Mouse (Mus musculus): ENCODE data around the gene Foxa2.

Foxa2 gene

GRCm38 (mm10) chr2:148039351-148040235, 7.2 kb downstream of the Foxa2 start:
- DNase-seq (ENCODE audit: low read depth), result no peak

DNA sequence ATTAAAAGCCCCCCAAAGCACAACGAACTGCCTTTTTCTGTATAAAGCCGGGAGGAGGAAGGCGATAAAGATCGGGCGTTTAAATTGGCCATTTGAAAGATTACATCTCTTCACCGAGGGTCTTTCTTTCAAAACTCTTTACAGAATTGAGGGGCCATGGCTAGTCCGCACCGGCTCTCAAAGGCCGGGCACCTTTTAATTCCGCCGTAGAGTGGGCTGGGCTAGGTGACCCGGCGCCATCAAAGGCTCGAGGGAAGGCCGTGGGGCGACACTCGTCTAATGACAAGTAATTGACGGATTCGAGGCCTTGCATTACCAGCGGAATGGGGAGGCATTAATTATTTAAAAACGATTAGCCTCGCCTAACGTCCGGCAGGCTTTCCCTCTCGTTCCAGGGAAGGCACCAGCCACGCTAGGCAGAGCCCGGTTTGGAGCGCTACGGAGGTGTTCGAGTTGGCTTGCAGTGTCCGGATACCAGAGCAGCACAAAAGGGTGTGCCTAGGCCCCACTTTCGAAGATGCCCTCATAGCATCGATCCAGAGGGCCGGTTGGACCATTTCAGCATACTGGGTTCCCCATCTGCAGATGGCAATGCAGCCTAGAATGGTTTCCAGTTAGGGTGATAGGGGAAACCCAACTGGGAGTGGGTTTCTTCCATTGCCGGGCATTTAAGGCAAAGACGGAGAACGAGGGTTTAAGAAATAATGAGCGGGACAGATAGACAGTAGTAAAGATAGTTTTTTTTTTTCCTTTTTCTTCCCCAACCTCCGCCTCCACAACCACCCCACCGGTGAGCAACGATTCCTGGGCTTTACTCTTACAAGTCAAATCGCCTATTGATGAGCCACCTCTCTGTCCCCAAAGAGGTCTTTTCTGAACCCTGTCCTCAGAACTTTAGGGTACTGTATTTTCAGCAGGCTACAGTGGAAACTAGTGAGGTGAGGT, 8.1 kb downstream of the Foxa2 start:
- DNase-seq (ENCODE audit: low read depth), result no peak

GRCm38 (mm10) chr2:148036611-148037160, 10.1 kb downstream of the Foxa2 start:
- DNase-seq (ENCODE audit: low read depth), result no peak

DNA sequence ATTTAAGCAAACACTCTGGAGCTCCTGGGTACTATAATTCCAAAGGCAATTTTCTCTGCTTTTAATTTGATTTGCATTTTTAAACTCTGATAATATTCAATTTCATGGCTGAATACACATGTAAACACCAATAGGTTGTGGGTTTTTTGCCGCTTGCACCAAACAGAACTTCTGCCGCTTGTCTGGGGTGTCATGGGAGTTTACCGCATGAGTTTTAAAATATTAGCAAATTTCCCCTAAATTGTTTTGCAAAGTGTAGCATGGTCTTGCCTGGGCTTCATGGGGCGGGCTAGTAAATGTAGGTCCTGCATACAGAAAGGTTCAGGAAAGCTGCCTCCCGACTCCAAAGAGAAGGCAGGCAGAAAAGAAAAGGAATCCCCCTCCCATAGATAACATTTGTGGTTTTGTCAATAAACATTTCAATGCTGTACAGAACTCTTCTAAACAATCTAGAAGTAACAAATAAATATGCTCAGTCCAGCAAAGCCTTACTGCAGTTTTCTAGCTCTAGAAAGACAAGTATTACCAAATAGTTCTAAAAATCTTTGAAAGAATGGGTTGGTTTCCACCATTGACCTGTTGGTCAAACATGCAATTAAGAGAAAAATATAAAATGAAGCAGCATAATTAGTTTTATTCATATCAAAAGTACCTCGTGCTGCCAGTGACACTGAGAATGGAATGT, 15.6 kb downstream of the Foxa2 start:
- DNase-seq (ENCODE audit: low read depth), result no peak

DNA sequence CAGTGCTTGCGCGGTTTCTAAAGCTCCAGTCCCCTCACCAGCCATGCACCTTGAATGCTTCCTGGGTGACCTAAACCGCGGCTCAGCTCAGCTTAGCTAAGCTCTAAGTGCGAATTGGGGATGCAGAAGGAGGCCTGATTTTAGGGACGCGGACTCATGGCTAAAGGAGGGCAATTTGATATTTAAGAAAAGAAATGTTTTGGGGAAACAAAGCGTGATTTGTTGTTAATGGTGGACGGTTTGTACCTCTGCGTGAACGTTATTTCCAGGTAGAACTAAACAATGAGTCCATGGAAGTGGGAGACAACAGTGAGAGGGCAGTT, 16.2 kb downstream of the Foxa2 start:
- no peak for DNase-seq (ENCODE audit: low read depth)

- DNase-seq (ENCODE audit: low read depth), result no peak
These were observed 16.8 kb downstream of the Foxa2 start for GRCm38 (mm10) chr2:148029751-148030612.

DNA sequence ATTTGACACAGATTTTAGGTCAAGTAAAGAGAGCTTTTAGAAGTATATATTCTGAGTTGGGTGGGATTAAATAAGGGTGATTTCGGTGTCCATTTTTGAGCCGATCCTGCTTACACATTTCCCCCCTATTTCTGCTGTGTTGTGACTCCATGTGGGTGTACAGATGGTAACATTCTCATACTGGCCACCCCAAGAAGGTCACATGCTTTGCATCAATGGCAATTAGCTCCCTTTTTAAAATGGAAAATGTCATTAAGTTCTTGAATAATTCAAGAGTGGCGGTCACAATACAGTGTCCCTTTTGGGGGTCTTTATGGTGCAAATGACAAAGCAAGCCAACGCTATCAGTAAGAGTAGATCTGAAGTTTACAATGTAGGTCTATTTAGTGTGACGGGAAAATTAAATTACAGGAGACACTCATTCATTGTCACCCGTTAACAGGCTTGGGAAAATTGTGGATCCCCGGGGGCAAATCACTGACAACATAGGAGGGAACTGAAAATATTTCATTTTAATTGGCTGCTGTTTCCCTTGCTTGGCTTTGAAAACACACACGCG, 17.6 kb downstream of the Foxa2 start:
- DNase-seq (ENCODE audit: low read depth), result no peak

DNA sequence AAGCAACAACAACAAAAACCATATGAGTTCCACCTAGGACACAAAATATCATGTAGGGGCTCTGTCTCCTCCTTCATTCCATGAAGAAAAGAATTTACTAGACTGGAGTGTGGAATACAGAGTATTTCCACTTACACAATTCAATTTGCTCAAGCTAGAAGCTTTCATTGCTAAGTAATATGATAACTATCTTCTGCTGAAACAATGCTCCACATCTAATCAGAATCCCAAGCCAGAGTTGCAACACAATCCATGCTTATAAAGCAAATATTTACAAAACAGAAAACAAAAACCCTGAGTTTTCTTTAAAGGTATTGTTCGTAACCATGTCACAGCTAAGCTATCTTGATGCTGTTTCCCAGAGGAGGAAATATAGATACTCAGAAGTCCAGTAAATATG, 20.4 kb downstream of the Foxa2 start:
- no peak for DNase-seq (ENCODE audit: low read depth)

DNA sequence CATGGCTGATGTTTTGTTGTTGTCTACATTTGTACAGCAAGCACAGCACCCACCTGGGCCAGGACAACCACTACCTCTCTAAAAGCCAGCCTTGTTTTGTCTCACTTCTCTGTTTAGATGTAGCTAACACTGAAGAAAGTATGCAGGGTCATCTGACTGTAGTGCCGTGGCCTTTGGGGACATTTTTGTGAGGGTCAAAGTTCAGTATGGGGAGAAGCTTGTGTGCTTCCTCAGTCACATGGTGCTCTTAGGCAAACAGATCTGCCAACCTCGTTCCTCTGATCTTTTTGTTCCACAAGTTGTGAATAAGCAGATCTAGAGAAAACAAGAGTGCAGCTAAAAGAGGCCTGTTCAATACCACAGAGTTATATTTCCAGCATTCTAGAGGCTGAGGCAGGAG, 21.3 kb downstream of the Foxa2 start:
- DNase-seq (ENCODE audit: low read depth), result no peak

GRCm38 (mm10) chr2:148024268-148024935, 22.4 kb downstream of the Foxa2 start:
- DNase-seq (ENCODE audit: low read depth), result no peak

DNA sequence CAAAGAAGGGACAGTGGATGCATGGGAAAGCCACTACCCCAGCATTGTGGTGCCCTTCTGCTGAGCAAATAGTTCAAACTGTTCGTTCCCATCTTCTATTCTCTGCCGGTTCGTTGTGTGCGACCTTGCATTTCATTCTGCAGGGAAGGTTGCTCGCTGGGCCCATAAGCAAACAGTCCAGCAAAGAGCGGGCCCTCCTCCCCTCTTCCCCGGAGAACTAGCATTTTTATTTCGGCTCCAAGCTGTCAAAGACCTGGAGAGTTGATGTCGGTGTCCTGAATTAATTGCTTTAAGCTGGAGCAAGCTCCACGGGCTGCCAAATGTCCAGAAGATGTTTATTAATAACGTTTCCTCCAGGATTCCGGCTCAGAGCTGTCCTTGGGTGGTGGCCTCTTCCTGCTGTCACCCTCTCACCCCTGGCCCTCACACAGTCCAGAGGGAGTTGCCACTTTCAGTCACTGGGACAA, 23.4 kb downstream of the Foxa2 start:
- no peak for DNase-seq (ENCODE audit: low read depth)

DNA sequence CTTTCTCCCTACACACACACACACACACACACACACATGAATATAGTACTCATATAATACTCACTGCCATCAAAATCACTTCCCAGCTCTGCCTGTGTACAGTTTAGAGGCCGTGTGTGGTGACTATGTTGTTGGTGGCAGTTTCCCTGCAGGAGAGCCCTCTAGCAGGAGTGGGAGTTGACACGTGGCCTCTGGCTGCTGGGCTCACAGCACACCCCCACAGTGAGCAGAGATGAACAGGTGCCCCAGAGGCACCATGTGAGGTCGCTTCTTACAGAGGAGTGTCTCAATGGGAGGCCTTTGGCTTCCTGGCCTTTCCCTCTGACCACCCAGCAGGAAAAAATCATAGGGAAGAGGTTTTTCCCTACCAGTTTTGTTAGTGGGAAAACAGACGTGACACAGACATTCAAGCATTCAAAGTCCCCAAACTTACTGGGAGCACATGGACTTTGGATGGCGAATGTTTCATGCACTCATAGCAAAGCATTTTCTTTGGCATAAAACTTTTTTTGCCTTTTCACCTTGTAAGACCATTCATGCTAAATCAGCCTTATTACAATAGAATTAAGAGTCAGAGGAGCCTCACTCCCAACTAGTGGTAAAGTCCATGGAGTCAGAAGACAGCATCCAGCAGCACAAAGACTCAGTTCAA, 24.7 kb downstream of the Foxa2 start:
- DNase-seq (ENCODE audit: low read depth), result no peak

DNA sequence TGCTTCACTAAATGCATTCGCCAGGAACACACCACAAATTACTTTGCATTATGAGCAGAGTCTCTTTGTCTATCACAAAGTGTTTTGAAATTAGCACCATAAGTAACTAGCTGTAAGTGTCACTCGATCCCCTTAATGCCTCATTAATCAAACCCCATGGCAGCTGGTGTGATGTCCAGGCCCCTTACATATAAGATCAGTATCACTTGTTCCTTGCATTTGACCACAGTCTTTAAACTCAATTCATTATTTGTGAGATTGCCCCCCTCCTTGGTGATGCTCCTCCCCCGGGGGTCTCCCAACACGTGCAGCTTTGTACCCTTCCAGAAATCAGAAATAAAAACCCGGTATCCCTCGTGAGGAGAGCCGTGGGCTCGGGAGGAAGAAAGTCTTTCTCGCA, 25.8 kb downstream of the Foxa2 start:
- DNase-seq (ENCODE audit: low read depth), result no peak

GRCm38 (mm10) chr2:148020125-148020524, 26.6 kb downstream of the Foxa2 start:
- DNase-seq (ENCODE audit: low read depth), result no peak

- no peak for DNase-seq (ENCODE audit: low read depth)
These were observed 28.7 kb downstream of the Foxa2 start for GRCm38 (mm10) chr2:148017782-148018690.

- DNase-seq (ENCODE audit: low read depth), result no peak
These were observed 33.4 kb downstream of the Foxa2 start for GRCm38 (mm10) chr2:148013382-148013781.

GRCm38 (mm10) chr2:148009049-148009448, 37.7 kb downstream of the Foxa2 start:
- DNase-seq (ENCODE audit: low read depth), result no peak

All from c-Kit-positive CD71-negative TER-119-negative erythroid progenitor cells, embryonic 14.5 days (primary cell).